Mouse (Mus musculus): ENCODE results near the gene Arhgef28. TPM values are rescaled to one million over a fixed set of nuclear protein-coding genes. Genes with fewer than 3 reads are reported as not detected.
A peak's percentile ranks its signal among the peaks of the same experiment; 100 is the strongest.

Arhgef28 gene
- total RNA-seq, 2 experiments from 2014 or later = 0.88 to 4.4 TPM

GRCm38 (mm10) chr13:98184632-98185031 lies 21.6 kb downstream of the Arhgef28 start:
- no peak for ATAC-seq (replicated peaks; ENCODE audit: poor library complexity, severe bottlenecking)

DNA sequence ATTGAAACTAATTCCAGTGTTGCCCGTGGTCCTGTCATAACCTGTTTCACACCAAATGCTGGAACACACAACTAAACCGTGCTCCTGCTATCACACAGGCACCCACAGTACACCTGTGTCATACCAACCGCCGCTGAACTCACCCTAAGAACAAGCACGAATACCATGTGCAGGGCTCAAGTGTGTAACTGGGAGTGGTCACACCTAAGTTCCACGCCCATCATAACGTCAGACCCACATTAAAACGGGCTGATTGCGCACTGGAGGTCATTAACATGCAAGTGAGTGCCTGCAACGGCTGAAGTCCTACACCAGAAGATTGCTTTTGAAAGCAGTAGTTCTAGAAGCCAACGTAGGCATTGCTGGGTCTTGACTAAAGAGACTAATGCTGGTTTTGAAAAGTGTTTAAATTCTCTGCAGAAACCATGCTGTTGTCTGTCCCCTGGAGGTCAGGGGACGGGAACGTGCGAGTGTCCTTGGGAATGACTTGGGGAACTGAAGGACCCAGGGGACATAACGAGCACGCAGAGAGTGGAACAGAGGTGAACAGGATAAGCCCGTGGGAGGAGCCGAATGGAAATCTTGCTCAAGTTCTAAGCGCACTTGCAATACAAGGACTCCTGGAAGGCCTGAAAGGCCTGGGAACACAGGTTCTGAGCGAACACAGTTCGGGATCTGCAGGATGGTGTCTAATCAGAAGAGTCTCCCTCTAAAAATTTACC lies 22.9 kb downstream of the Arhgef28 start:
- no peak for ATAC-seq (replicated peaks; ENCODE audit: poor library complexity, severe bottlenecking)

- ATAC-seq (replicated peaks; ENCODE audit: poor library complexity, severe bottlenecking) = no peak
Measured at GRCm38 (mm10) chr13:98182330-98182729, 23.9 kb downstream of the Arhgef28 start.

GRCm38 (mm10) chr13:98180636-98181035 lies 25.6 kb downstream of the Arhgef28 start:
- ATAC-seq (replicated peaks; ENCODE audit: poor library complexity, severe bottlenecking) = no peak

DNA sequence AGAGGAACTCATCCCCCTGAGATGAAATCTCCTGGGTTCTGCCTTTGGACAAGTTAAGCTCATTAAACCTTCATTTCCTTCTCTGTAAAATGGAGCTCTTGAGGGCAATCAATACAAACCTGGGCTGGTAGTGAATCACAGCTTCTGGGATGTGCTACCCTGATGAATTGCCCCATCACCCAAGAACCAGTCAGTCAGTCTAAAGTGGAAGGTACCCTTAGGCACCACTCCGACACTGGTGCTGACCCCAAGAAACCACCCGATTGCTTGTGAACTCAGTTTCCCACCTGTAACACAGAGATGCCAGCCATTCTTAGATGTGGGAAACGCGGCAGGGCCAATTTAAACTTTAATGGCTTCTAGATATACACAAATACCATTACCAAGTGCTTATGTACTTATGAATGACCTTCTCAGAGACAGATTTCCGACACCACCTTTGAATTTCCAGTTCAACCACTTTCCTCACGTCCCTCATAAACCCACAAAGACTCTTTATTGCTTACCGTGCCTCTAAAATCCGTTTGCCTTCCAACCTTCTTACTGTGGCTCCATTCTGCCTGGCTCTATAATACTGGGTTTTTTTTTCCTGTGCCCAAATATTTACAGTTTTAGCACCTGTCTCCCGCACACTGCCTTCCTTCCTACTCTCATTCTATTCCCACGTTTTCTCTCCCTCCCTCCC lies 30.8 kb downstream of the Arhgef28 start:
- no peak for ATAC-seq (replicated peaks; ENCODE audit: poor library complexity, severe bottlenecking)

GRCm38 (mm10) chr13:98173008-98173407 lies 33.2 kb downstream of the Arhgef28 start:
- ATAC-seq (replicated peaks; ENCODE audit: poor library complexity, severe bottlenecking) = no peak

GRCm38 (mm10) chr13:98172365-98172764 lies 33.9 kb downstream of the Arhgef28 start:
- ATAC-seq (replicated peaks; ENCODE audit: poor library complexity, severe bottlenecking) = no peak

GRCm38 (mm10) chr13:98171706-98172105 lies 34.5 kb downstream of the Arhgef28 start:
- ATAC-seq (replicated peaks; ENCODE audit: poor library complexity, severe bottlenecking) = no peak

DNA sequence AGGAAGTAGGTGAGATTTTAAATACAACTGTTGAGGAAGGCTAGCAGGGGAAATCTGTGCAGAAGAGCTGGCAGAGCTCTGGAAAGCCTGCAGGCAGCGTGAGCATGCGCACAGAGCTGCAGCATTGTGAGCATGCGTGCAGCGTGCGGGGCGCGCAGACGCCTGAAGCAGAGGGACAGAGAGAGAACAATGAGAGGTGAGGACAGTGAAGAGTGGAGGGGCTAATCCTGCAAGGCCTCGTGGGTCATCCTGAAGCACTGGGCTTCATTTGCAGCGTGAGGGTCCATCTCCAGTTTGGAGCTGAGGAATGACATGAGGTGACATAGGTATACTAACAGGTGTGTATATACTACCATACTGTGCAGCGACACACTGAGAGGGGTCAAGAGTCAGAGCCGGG lies 35.0 kb downstream of the Arhgef28 start:
- ATAC-seq (replicated peaks; ENCODE audit: poor library complexity, severe bottlenecking) = no peak

DNA sequence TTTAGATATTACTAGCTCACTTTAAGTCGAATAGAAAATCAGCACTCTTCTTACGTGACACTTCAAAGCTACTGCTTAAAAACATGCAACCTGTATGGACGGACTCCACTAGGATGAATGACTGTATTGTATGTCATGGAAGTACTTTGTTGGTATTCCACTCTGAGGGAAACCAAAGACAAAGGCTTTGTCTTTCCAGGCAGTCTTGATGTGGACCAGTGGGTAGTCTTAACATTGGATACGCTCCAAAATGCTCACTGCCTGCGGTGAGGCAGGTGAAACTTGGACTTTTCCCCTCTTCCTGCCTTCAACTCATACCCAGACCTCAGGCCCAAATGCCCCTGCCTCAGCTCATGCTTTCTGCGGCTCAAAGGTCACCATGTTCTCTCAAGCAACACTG lies 41.4 kb downstream of the Arhgef28 start:
- no peak for ATAC-seq (replicated peaks; ENCODE audit: poor library complexity, severe bottlenecking)

DNA sequence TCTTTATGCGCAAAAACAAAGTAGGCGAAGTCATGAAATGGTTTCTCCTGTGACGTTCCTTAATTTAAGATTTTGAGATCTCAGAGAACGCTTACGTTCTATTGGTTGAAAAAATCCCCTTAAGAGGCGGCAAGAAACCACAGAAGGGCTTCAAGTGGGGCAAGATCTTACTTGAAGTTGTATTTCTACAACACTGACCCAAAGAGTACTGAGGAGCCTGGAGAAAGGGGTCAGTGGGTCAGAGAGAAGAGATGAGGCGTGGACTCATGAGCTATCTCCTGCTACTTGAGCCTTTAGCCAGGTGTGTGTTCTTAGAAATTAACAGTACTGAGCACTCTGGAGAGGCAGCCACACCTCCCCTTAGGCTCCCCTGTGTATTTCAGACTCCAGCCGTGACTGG lies 44.7 kb downstream of the Arhgef28 start:
- ATAC-seq (replicated peaks; ENCODE audit: poor library complexity, severe bottlenecking) = no peak

- no peak for ATAC-seq (replicated peaks; ENCODE audit: poor library complexity, severe bottlenecking)
Measured at GRCm38 (mm10) chr13:98156656-98157055, 49.6 kb downstream of the Arhgef28 start.

DNA sequence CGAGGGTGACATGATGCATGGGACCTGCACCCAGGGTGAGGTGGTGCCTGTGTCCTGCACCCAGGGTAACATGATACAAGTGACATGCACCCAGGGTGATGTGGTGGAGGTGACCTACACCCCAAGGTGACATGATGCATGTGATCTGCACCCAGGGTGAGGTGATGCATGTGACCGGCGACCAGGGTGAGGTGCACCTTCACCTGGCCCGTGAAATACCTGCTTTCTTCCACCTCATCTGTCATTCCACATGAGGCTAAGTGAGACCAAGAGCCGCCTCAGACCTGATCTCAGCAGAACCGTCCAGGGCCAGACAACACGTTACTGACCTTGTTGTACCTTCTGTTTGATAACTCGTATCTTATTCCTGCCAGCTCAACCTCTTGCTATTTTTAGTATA lies 53.5 kb downstream of the Arhgef28 start:
- ATAC-seq (replicated peaks; ENCODE audit: poor library complexity, severe bottlenecking) = no peak

GRCm38 (mm10) chr13:98147532-98147931 lies 58.7 kb downstream of the Arhgef28 start:
- no peak for ATAC-seq (replicated peaks; ENCODE audit: poor library complexity, severe bottlenecking)

DNA sequence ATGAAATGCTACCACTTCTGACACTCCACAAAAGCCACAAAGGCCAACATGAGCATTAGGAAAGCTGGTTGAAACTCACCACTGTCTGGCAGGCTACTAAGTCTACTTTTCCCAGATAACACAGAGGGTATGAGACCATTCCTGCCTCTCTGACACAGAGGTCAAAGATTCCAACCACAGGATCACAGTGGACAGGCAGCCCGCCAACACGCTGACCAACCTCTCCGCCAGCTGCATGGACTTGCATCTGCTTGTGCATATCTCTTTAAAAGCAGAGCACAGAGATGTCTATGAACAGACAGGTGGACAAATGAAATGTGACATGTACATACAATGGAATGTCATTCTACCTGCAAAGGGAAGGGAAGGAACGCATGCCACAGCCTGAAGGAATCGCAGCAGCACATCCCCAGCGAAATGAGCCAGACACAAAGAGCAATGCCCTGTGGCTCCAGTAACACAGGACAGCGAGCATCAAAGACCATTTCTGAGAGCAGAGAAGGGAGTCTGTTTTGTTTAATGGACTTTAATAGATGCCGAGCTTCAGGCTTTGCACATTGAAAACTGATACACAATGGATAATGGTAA lies 59.6 kb downstream of the Arhgef28 start:
- no peak for ATAC-seq (replicated peaks; ENCODE audit: poor library complexity, severe bottlenecking)

DNA sequence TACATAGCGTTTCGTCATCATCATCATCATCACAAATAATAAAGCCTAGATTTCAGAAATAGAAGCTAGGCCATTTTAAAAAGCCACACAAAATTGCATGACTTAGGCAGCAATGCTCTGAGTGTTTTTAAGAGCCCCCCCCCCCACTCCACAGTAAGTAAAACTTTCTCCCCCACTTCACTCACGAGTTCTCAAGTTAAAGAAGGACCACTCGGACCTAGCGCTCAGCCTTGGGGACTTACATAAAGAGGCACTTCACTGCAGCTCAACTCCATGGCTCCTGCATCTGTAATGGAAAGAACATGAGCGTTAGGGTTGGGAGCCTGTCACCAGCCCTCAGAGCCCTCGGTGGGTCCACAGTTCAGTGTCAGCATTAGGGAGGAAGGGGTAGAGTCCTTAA lies 60.9 kb downstream of the Arhgef28 start:
- ATAC-seq (replicated peaks; ENCODE audit: poor library complexity, severe bottlenecking) = no peak

- peak; percentile 91 for ATAC-seq (replicated peaks; ENCODE audit: poor library complexity, severe bottlenecking)
Measured at GRCm38 (mm10) chr13:98143000-98143399, 63.2 kb downstream of the Arhgef28 start.

DNA sequence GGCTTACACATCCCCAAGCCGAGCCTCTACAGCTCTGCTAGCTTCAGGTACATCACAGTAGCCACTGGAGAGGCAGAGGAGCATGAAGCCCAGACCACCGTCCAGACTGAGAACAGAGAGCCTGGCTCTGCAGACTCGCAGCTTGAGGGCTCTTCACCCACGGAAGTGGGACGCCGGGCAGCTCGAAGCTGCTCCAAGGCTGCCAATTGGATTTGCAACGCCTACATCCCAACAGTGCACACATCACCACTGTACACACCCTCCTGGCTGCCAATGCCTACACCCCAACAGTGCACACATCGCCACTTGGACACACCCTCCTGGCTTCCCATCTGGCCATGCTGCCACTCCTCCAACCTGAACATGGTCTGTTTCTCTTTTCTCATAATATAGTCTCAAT lies 65.6 kb downstream of the Arhgef28 start:
- no peak for ATAC-seq (replicated peaks; ENCODE audit: poor library complexity, severe bottlenecking)

DNA sequence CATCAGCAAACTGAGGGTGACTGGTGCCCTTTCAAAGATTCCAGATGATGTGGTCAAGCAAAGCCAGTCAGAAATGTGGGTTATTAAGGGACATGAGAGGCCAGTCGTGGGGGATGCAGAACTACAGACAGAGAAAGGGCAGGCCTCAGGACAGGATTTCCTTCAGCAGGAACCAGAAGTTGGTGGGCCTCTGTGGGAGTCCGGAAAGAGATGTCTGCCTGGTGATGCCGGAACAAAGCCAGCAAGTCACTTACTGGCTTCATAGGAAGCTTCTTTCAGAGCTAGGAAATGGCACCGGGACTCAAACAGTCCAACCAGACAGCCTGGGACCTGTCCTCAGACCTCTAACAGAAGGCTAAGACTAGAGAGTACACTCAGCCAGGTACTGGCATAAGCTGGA lies 67.5 kb downstream of the Arhgef28 start:
- no peak for ATAC-seq (replicated peaks; ENCODE audit: poor library complexity, severe bottlenecking)

DNA sequence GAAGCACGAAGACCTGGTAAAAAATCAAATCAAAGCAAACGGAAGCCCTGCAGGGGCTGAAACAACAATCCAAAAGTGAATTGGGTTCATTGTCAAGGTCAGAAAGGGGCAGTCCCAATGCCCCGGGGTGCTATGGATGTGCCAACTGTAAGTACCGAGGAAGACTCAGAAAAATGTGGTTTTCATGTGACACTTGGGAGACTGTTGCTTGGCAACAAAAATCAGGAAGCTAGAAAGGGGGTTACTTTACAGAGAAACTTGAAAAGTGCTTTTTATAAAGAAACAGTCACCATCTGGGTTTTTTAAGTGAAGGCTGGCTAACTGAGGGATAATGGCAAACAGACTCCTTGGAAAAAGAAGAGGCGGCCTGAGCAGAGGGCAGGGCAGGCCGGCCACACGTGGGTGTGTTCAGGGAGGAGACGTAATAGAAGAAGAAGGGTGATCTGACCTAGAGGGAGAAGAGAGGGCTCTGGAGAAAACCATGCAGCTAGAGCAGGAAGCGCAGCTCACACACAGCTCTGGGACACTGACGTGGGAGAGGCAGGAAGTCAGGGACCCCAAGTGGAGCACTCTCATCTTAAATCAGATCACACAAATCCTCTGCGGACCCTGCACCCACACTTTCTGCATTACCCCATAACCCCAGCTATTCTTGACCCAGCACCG lies 70.2 kb downstream of the Arhgef28 start:
- ATAC-seq (replicated peaks; ENCODE audit: poor library complexity, severe bottlenecking) = peak; percentile 82

DNA sequence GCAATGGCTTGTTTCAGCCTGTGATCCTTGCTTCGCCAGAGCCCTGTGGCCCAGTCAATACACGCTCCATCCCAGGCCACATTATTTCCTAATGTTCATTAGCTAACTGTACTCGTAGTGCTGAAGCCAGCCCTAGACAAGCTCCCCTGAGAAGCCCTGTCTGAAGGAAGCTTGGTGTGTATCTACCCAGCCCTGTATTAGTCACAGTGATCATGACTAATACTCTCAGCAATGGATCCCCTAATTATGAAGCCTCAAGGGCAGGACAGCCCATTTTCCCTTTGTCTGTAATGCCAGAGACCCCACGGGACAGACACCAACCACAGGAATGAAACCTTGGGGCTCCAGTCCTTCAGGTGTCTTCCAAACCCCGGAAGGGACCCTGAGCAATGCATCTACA lies 73.3 kb downstream of the Arhgef28 start:
- no peak for ATAC-seq (replicated peaks; ENCODE audit: poor library complexity, severe bottlenecking)
